Mouse (Mus musculus) erythroblast, embryonic 14.5 days (primary cell): ENCODE measurements around the gene Tspan9.

ENCODE experiments used
- GATA1 ChIP-seq: IDR thresholded peaks from 2 replicates; pipeline ENCODE4 v1.6.1; 2012; ENCODE audit warnings: low read length, inconsistent platforms, mixed read lengths
- TAL1 ChIP-seq: IDR thresholded peaks from 3 replicates; pipeline ENCODE4 v1.6.1; 2012; ENCODE audit warnings: low read length, inconsistent platforms, mixed read lengths

DNA sequence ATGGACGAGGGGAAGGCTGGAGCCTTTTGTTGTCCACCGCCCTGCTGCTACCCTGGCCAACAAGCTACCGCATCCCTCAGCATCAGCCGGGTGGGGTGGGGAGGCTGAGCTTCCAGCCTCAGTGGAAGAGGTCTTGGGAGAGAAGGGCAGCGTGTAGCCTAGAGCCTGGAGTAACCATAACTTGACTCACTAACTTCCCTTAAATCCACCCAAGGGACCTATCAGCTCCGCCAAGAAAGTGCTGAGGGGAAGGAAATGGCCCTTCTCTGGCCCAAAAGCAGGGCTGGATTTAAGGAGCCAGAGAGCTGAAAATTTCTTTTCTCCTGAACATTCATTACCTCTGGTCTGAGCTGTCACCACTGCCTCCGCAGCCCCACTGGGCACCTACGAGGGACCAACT is 75.2 kb downstream of the Tspan9 start:
- no peak for TF ChIP-seq GATA1
- TF ChIP-seq TAL1 = no peak
